Mouse (Mus musculus): Measurements from ENCODE around the gene Npl.

Gene Npl

DNA sequence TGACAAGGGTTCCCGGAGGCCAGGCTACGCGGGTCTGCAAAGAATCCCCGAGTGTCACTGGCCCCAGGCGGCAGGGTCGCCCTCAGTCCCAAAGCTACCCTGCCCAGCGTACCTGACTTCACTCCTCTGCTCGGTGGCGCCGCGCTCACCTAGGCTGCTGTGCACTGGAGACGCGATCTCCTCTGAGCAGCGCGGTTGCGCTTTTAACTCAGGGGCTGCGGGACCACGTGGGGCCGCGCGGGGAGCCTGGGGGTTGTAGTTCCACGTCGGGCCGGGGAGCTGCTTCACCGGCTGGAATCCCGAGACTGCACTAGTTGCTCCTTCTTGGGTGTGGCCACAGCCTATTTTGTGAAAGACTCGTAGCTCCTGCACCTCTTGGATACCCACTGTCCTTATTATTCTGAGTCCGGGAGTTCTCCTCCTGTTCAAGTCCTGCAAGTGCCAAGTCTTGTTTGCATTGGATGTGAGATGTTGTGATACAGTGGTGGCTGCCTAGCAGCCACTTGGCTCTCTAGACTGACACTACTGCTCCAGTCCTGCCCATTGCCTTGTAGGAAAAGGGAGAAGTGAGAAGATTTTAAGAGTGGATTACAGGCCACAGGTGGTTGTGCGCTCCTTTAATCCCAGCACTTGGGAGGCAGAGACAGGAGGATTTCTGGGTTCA, at the start of gene Npl:
Gene Npl, minus strand, starts transcription at position 510 of the 664 bp plus-strand sequence.
- no peak for DNase-seq (ENCODE audit: low spot score)

DNA sequence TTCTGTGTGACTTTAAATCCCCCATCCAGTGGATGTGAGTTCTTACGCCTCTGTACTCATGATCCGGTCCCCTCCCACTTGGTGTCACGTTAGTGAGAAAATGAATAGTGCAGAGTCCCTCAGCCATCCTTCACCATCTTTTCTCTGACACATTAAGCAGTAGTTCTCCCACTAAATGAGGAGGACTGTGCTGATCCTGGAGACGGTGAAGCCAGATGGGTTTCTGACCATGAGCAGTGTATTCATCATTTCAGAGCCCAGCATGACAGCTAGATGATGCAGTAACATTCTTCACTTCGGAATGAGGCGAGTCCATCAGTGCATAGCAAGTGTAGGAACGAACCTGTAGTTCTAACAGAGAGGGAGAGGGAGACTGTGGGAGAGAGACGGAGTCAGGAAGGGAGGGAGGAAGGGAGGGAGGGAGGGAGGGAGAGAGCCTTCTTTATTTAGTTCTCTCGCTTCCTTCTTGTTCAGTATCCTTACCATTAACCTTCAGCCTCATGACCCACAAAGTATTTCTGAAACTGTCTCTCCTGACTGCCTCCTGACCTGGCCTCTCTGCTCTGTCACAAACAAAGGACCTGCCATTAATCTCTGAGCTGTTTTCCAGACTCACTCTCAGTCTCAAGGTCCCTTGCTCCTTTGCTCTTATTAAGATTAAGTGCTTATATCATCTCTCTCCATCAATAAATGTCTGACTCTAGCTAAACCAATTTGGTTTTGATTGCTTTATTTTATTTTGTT, 49.6 kb upstream of the Npl start:
- DNase-seq (ENCODE audit: low spot score), result no peak

- no peak for DNase-seq (ENCODE audit: low spot score)
Observed at GRCm38 (mm10) chr1:153598773-153599172, 48.9 kb upstream of the Npl start.

- no peak for DNase-seq (ENCODE audit: low spot score)
Observed at GRCm38 (mm10) chr1:153593678-153594077, 43.8 kb upstream of the Npl start.

- DNase-seq (ENCODE audit: low spot score), result no peak
Observed at GRCm38 (mm10) chr1:153590176-153590734, 40.4 kb upstream of the Npl start.

GRCm38 (mm10) chr1:153587956-153588355, 38.1 kb upstream of the Npl start:
- DNase-seq (ENCODE audit: low spot score), result no peak

GRCm38 (mm10) chr1:153586826-153587225, 37.0 kb upstream of the Npl start:
- DNase-seq (ENCODE audit: low spot score), result no peak

DNA sequence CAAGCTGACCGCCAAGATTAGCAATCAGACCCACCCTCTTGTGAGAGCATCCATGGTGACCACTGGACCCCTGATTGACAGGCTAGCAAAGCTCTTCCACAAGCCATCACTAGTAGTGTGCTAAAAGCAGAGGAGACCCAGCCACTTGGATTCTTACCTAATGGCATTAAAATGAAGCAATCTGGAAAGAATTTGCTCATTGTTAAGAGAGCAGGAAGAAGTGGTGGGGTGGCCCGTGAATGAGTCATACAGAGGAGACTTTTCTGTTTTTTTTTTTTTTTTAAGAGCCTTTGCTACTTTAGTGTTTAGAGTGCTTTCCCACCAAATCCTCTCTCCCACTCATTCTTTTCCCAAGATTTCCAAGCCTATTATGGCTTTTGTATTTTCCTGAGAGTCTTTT, 35.9 kb upstream of the Npl start:
- no peak for DNase-seq (ENCODE audit: low spot score)

- no peak for DNase-seq (ENCODE audit: low spot score)
Observed at GRCm38 (mm10) chr1:153583189-153583588, 33.3 kb upstream of the Npl start.

- DNase-seq (ENCODE audit: low spot score), result no peak
Observed at GRCm38 (mm10) chr1:153574730-153575129, 24.9 kb upstream of the Npl start.

- DNase-seq (ENCODE audit: low spot score), result no peak
Observed at GRCm38 (mm10) chr1:153572271-153573043, 22.6 kb upstream of the Npl start.

GRCm38 (mm10) chr1:153565701-153566100, 15.9 kb upstream of the Npl start:
- DNase-seq (ENCODE audit: low spot score), result no peak

DNA sequence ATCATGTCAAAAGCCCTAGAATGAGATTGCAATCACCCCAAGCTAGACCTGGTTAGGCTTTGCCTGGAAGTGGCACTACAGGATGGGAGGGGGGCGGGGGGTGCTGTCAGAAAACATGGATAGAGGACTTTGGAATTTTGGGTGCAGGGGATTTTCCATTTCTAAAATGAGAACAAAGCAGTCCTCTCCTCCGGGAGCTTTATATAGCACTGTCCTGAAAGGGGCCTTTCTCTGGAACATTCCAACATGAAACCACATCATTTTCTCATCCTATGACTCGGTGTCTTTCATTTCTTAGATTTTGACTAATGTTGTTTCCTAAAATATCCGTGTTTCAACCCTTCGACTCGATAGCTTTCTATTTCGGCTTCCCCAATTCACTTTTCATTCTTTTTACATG, 14.9 kb upstream of the Npl start:
- no peak for DNase-seq (ENCODE audit: low spot score)

GRCm38 (mm10) chr1:153563675-153564074, 13.8 kb upstream of the Npl start:
- no peak for DNase-seq (ENCODE audit: low spot score)

GRCm38 (mm10) chr1:153560805-153561204, 11.0 kb upstream of the Npl start:
- no peak for DNase-seq (ENCODE audit: low spot score)

DNA sequence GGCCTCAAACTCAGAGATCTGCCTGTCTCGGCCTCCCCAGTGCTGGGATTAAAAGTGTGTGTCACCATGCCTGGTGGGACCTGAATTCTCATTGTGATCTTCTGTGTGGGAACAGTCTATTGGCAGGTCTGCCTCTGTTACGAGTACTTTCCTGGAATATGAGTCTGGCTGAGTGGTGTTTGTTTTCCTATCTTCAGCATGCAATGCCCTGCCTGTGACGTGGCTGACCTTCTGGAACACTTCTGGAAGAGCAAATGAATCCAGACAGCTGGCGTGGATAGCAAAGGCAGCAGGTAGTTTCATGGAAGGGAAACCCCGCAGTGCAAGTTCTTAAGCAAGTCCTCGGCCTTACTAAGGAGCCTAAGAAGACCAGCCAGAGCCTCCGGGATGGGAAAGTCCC, 9.9 kb upstream of the Npl start:
- DNase-seq (ENCODE audit: low spot score), result no peak

DNA sequence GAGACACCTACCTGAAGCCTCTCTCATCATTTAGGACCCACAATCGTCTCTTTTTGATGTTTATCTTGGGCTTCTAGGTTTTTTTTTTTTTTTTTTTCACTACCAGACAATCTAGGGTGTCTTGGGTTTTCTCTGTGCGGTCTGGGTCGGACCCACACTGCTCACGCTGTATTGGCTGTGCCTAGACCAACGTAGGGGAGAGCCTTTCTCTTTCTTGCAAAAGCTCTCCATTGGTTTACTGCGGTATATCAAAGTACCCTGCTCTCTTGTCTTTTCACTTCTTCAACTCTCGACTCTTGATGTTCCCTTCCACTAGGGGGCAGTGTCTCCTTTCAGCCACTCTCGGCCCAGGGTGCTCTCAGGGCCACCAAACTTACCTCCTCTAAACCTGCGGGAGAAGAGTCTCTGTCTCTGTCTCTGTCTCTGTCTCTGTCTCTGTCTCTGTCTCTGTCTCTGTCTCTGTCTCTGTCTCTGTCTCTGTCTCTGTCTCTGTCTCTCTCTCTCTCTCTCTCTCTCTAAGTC, 9.3 kb upstream of the Npl start:
- DNase-seq (ENCODE audit: low spot score), result peak; percentile 50

- DNase-seq (ENCODE audit: low spot score), result peak; percentile 20
Observed at GRCm38 (mm10) chr1:153556896-153557295, 7.1 kb upstream of the Npl start.

DNA sequence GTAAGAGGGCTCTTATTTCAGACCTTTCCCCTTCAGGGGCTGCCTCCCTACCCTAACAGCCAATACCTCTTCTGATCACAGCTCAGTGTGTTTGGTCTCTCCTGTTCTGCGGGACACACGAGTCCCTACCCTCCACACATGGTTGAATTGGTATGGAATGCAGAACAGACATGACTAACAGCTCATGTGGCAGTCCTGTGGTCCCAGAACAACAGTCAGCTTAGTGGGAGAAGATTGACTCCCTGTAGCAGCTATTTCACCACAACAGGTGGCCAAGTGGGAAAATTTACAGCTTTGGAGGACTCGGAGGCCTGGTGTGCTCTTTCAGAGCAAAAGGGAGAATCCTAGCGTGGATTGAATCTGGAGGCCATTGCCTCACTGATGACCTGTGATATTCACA, 6.4 kb upstream of the Npl start:
- no peak for DNase-seq (ENCODE audit: low spot score)

- peak; percentile 44 for DNase-seq (ENCODE audit: low spot score)
Observed at GRCm38 (mm10) chr1:153550814-153551213, 969 bp upstream of the Npl start.

GRCm38 (mm10) chr1:153547555-153547954, 2.3 kb downstream of the Npl start:
- DNase-seq (ENCODE audit: low spot score), result no peak

- no peak for DNase-seq (ENCODE audit: low spot score)
Observed at GRCm38 (mm10) chr1:153545196-153545595, 4.6 kb downstream of the Npl start.
